Mouse (Mus musculus) gastrocnemius, postnatal 10 days (tissue): ENCODE measurements around the gene Cdca7l. TPM values are rescaled to one million over a fixed set of nuclear protein-coding genes. Genes with fewer than 3 reads are reported as not detected.
A peak's percentile ranks its signal among the peaks of the same experiment; 100 is the strongest.

Source experiments
- DNase-seq: peaks from one replicate; pipeline ENCODE4 v3.0.0; 2021; ENCODE audit warnings: mixed read lengths
- total RNA-seq, 2 experiments: library from RNA; stranded (reverse); gene quantifications; 2 replicates each; pipeline ENCODE4 v1.2.3; 2021

Gene Cdca7l
- total RNA-seq, 2 experiments from 2014 or later = 3.0 to 3.4 TPM

GRCm38 (mm10) chr12:117809327-117810017 lies 5.4 kb downstream of the Cdca7l start:
- DNase-seq = no peak

- no peak for DNase-seq
Observed at GRCm38 (mm10) chr12:117810074-117810473, 6.0 kb downstream of the Cdca7l start.

- DNase-seq = no peak
Observed at GRCm38 (mm10) chr12:117820138-117820858, 16.2 kb downstream of the Cdca7l start.

- DNase-seq = no peak
Observed at GRCm38 (mm10) chr12:117820859-117821221, 16.8 kb downstream of the Cdca7l start.

GRCm38 (mm10) chr12:117821394-117821793 lies 17.3 kb downstream of the Cdca7l start:
- no peak for DNase-seq

- DNase-seq = no peak
Observed at GRCm38 (mm10) chr12:117828350-117828749, 24.3 kb downstream of the Cdca7l start.

- no peak for DNase-seq
Observed at GRCm38 (mm10) chr12:117831351-117831961, 27.4 kb downstream of the Cdca7l start.

GRCm38 (mm10) chr12:117832190-117832589 lies 28.1 kb downstream of the Cdca7l start:
- DNase-seq = no peak

- DNase-seq = no peak
Observed at GRCm38 (mm10) chr12:117834652-117835051, 30.6 kb downstream of the Cdca7l start.

GRCm38 (mm10) chr12:117835371-117835770 lies 31.3 kb downstream of the Cdca7l start:
- DNase-seq = no peak

- no peak for DNase-seq
Observed at GRCm38 (mm10) chr12:117837376-117837775, 33.3 kb downstream of the Cdca7l start.

GRCm38 (mm10) chr12:117840705-117841104 lies 36.6 kb downstream of the Cdca7l start:
- no peak for DNase-seq

GRCm38 (mm10) chr12:117842676-117843075 lies 38.6 kb downstream of the Cdca7l start:
- no peak for DNase-seq

- peak; percentile 56 for DNase-seq
Observed at GRCm38 (mm10) chr12:117843302-117844074, 39.4 kb downstream of the Cdca7l start.

- DNase-seq = no peak
Observed at GRCm38 (mm10) chr12:117844075-117844408, 40.0 kb downstream of the Cdca7l start.

GRCm38 (mm10) chr12:117844917-117845316 lies 40.8 kb downstream of the Cdca7l start:
- DNase-seq = no peak

- DNase-seq = no peak
Observed at GRCm38 (mm10) chr12:117848621-117849020, 44.5 kb downstream of the Cdca7l start.

- DNase-seq = no peak
Observed at GRCm38 (mm10) chr12:117850472-117850871, 46.4 kb downstream of the Cdca7l start.

GRCm38 (mm10) chr12:117853316-117853715 lies 49.2 kb downstream of the Cdca7l start:
- peak; percentile 60 for DNase-seq

- no peak for DNase-seq
Observed at GRCm38 (mm10) chr12:117857023-117857422, 52.9 kb downstream of the Cdca7l start.

- DNase-seq = no peak
Observed at GRCm38 (mm10) chr12:117857884-117858283, 53.8 kb downstream of the Cdca7l start.

- no peak for DNase-seq
Observed at GRCm38 (mm10) chr12:117860840-117861239, 56.8 kb downstream of the Cdca7l start.

- DNase-seq = no peak
Observed at GRCm38 (mm10) chr12:117861249-117861648, 57.2 kb downstream of the Cdca7l start.
